Mouse (Mus musculus) forebrain, embryonic 11.5 days (tissue): ENCODE data around the gene Gm12184. TPM values are rescaled to one million over a fixed set of nuclear protein-coding genes. Genes with fewer than 3 reads are reported as not detected.

Source experiments
- ATAC-seq: fragments of 200-750 bp; cut with Nextera tagmentation; replicated peaks from 2 replicates; pipeline ENCODE4 v1.8.0; 2017; ENCODE audit warnings: moderate TSS enrichment; ENCODE audit not compliant: low FRiP score
- DNase-seq: peaks from one replicate; pipeline ENCODE4 v3.0.0-alpha.2; 2017; ENCODE audit warnings: low spot score
- H3K27ac ChIP-seq: fragments of 300-500 bp; sonication (generic); 2 replicates; pipeline ENCODE4 v1.5.1; 2014; ENCODE audit warnings: low read depth, low read length
- H3K27me3 ChIP-seq: fragments of 300-500 bp; sonication (generic); 2 replicates; pipeline ENCODE4 v1.6.1; 2014; ENCODE audit warnings: mild to moderate bottlenecking, low read length, mixed read lengths; ENCODE audit not compliant: control insufficient read depth, insufficient read depth
- H3K36me3 ChIP-seq: fragments of 300-500 bp; sonication (generic); 2 replicates; pipeline ENCODE4 v1.6.1; 2014; ENCODE audit warnings: mild to moderate bottlenecking, low read length, moderate library complexity, mixed read lengths; ENCODE audit not compliant: control insufficient read depth, insufficient read depth
- H3K4me1 ChIP-seq: fragments of 300-500 bp; sonication (generic); replicated peaks from 2 replicates; pipeline ENCODE4 v1.6.1; 2014; ENCODE audit warnings: low read length, mixed read lengths; ENCODE audit not compliant: control insufficient read depth, insufficient read depth
- H3K4me2 ChIP-seq: fragments of 300-500 bp; sonication (generic); 2 replicates; pipeline ENCODE4 v1.6.1; 2014; ENCODE audit warnings: low read depth, mild to moderate bottlenecking, low read length, moderate library complexity, mixed read lengths; ENCODE audit not compliant: severe bottlenecking
- H3K4me3 ChIP-seq: fragments of 300-500 bp; sonication (generic); 2 replicates; pipeline ENCODE4 v1.5.1; 2014; ENCODE audit warnings: low read depth, low read length
- H3K9ac ChIP-seq: fragments of 300-500 bp; sonication (generic); 2 replicates; pipeline ENCODE4 v1.6.1; 2014; ENCODE audit warnings: low read length
- H3K9me3 ChIP-seq: fragments of 300-500 bp; sonication (generic); 2 replicates; pipeline ENCODE4 v1.6.1; 2016; ENCODE audit warnings: low read length, mixed read lengths; ENCODE audit not compliant: control insufficient read depth
- WGBS: fragments of 180-500 bp; shearing (Covaris S2); extraction: QIAGEN DNeasy Blood & Tissue Kit; methylation state at CpG from one replicate; pipeline ENCODE4 v1.1.7; 2014; 5-methylcytosine and 5-hydroxymethylcytosine counted together
- polyA plus RNA-seq: library from polyadenylated mRNA; unstranded; fragments of >200 nt; fragmentation: Nextera tagmentation; extraction: Ambion mirVana; gene quantifications from 2 replicates; pipeline ENCODE4 v1.2.1, GENCODE M21; 2014

Gm12184 gene
- polyA plus RNA-seq, 1 experiment from 2014 or later = 12.7 TPM

DNA sequence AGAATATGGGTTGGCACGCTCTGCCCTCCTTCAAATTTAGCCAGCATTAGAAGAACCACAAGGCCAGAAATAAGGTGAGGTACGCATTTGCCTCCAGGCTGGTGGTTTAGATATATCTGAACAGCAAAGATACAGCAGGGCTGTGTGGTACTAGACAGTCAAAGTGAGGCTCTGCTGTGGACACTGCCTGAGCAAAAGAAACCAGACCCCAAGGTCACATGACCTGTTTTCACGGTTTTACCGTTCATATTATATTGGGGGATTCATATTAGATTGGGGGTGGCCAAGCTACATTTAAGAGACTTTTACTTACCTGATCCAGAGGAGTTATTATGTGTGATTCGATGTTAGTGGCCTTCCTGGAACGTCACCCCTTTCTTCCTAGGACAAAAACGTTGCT is 44.3 kb upstream of the Gm12184 start:
- no peak for DNase-seq
- Histone ChIP-seq H3K4me2 (peak overlapping the region; percentile 65), H3K4me3 (peak overlapping the region; percentile 36), H3K36me3 (no peaks in the 10 kb centered on the region), H3K27ac (no peak overlapping the region), H3K27me3 (no peaks in the 10 kb centered on the region), H3K9me3 (no peaks in the 10 kb centered on the region), H3K4me1 (peaks cover 3% of the 10 kb centered on the region; the same call in 1 of the 2 replicates), H3K9ac (peak overlapping the region; percentile 62)
- WGBS = 36% methylated on average over 7 of the region's 7 CpGs
- ATAC-seq = no peak

DNA sequence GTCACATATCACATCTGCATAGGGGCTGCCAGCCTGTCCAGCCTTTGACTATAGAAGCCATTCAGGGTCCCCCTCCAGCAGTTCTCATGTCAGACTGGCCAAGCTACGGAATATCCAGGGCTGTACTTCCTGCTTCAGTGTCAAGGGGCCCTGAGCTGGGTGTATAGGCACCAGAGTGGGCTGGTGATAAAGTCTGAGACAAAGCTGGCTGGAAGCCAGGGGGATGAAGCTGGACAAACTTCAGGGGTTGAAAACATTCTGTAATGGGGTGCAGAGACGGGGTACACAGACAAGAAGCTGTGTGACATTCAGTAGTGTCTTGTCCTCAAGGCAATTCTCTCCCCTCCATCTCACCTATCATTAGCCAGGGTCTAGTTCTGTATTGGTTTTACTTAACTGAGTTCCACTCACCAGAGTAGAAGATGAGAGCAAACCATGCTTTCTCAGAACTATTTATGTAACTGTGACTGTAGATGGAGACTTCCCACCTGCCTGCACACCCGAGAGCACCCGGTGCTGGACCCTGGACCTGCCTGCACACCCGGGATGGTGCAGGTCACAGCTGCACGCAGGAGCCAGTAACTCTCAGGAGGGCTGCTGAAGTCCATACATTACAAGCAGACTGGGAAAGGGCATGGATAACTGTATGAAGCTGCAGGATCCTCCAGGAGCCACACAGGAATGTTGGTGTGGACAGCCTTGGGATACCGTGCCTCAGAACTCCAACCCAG is 43.1 kb upstream of the Gm12184 start:
- no peak for ATAC-seq
- no peak overlapping the region for H3K4me3 ChIP-seq
- peaks cover 3% of the 10 kb centered on the region; the same call in 1 of the 2 replicates for H3K4me1 ChIP-seq
- 77% methylated on average over 7 of the region's 7 CpGs for WGBS
- no peak overlapping the region for H3K9ac ChIP-seq
- no peak overlapping the region for H3K4me2 ChIP-seq
- DNase-seq = no peak
- H3K27ac ChIP-seq = no peak overlapping the region
- no peaks in the 10 kb centered on the region for H3K27me3 ChIP-seq
- H3K36me3 ChIP-seq = no peaks in the 10 kb centered on the region
- no peaks in the 10 kb centered on the region for H3K9me3 ChIP-seq

DNA sequence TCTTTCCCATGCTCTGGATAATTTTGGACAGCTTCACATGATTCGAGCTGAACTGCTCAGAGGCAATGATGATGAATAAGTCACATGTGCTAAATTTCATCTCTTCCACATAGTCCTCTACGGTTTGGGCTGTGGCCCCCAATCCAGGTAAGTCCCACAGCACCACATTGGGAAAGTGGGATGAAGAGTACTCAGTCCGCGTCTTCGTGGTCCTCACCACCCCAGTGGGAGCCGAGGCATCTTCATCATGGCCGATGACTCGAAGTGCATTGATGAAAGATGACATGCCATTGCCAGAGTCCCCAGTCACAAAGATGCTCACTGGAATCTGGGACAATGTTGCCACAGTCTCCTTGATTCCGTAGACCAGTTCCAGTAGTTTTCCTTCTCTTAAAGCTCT is 40.0 kb upstream of the Gm12184 start:
- no peaks in the 10 kb centered on the region; the same call in 1 of the 2 replicates for H3K4me1 ChIP-seq
- no peaks in the 10 kb centered on the region for H3K27me3 ChIP-seq
- H3K36me3 ChIP-seq = no peaks in the 10 kb centered on the region
- H3K9ac ChIP-seq = no peak overlapping the region
- 91% methylated on average over 9 of the region's 9 CpGs for WGBS
- H3K9me3 ChIP-seq = no peaks in the 10 kb centered on the region
- no peak overlapping the region for H3K27ac ChIP-seq
- no peak overlapping the region for H3K4me2 ChIP-seq
- no peak for ATAC-seq
- no peak for DNase-seq
- H3K4me3 ChIP-seq = no peak overlapping the region

DNA sequence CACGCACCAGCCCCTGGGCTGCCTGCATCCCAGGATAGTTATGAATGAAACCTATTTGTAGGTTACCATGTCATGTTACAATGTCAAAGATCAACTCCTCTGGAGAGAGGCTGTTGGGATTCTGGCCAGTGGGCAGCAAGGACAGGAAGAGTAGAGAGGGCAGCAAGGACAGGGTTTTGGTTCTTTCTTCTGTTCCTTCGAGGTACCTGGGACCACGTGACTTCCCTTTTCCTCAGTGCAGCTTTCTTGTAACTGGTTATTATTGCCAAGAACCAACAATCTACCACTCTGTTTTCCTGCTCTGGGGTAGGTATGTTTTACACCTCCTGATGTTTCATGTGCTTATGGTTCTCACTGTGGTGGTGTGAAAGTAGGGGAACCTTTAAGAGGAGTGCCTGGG is 37.4 kb upstream of the Gm12184 start:
- WGBS = 79% methylated on average over 3 of the region's 3 CpGs
- no peak overlapping the region for H3K4me3 ChIP-seq
- H3K27me3 ChIP-seq = no peaks in the 10 kb centered on the region
- no peaks in the 10 kb centered on the region; the same call in 1 of the 2 replicates for H3K4me1 ChIP-seq
- no peak for DNase-seq
- no peaks in the 10 kb centered on the region for H3K36me3 ChIP-seq
- no peaks in the 10 kb centered on the region for H3K9me3 ChIP-seq
- H3K4me2 ChIP-seq = no peak overlapping the region
- no peak overlapping the region for H3K27ac ChIP-seq
- no peak overlapping the region for H3K9ac ChIP-seq
- ATAC-seq = no peak

DNA sequence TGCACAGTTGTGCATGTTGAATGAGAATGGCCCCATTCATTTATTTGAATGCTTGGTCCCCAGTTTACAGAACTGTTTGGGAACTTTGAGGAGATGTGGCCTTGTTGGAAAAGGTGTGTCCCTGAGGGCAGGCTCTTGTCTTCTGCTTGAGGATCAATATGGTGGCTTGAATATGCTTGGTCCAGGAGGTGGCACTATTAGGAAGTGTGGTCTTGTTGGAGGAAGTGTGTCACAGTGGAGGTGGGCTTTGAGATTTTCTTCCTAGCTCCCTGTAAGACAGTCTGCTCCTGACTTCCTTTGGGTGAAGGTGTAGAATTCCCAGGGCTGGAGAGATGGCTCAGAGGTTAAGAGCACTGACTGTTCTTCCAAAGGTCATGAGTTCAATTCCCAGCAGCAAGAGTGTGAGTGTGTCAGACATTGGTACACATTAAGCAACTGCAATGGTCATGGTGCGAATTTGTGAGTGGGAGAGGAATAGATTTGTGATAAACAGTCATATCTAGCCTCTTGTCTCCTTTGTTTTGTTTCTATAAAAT is 36.4 kb upstream of the Gm12184 start:
- H3K9me3 ChIP-seq = no peaks in the 10 kb centered on the region
- no peaks in the 10 kb centered on the region for H3K36me3 ChIP-seq
- H3K27me3 ChIP-seq = no peaks in the 10 kb centered on the region
- no peak overlapping the region for H3K4me2 ChIP-seq
- no peak overlapping the region for H3K4me3 ChIP-seq
- 88% methylated on average over 1 of the region's 1 CpGs for WGBS
- no peak for DNase-seq
- ATAC-seq = no peak
- H3K4me1 ChIP-seq = no peaks in the 10 kb centered on the region; the same call in 1 of the 2 replicates
- H3K9ac ChIP-seq = no peak overlapping the region
- no peak overlapping the region for H3K27ac ChIP-seq

DNA sequence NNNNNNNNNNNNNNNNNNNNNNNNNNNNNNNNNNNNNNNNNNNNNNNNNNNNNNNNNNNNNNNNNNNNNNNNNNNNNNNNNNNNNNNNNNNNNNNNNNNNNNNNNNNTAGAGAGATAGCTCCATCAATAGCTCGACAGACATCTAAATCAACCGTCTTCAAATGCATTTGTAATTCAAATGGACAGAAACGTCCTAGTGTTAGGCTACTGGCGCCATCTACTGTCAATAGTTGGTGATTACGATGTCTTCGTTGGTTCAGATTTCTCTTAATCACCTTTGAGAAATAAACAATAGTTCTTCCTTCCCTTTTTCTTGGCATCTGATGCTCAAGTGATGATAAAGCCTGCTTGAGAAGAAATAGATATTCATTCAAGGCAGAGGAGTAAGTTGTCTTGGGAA is 32.6 kb upstream of the Gm12184 start:
- DNase-seq (peak; percentile 53), ATAC-seq (no peak)

DNA sequence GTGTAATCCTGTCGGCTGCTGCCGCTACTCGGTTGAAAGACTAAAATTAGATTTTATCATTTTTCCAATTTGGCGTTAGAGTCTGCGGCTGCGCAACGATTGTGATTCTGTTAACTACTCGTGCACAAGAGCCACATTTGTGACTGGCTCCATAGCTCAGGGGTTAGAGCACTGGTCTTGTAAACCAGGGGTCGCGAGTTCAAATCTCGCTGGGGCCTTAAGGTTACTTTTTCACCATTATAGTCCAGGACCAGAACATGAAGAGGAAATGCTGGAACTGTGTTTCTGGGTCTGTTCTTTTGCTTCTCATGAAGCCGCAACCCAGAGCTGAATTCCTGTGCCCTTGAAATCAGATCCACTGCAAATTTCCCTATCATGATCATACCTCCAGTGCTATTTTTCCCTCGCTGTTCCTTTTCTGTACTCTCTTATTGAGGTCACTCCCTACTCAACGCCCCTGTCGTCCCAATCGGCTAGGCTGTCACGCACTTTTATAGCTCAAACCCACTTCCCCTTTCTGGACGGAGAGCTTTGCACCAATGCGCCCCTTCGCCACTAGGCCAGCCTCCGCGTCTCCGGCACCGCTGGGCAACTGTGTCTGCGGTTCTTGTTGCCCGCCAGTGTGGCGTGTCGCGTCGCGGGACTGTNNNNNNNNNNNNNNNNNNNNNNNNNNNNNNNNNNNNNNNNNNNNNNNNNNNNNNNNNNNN is 27.2 kb upstream of the Gm12184 start:
- Histone ChIP-seq H3K27ac (no peak overlapping the region), H3K4me2 (peak overlapping the region; percentile 86), H3K27me3 (0 out of 2 replicates have a peak, but pooled peaks cover 2% of the 10 kb centered on the region), H3K4me3 (peak overlapping the region; percentile 56), H3K9ac (peak overlapping the region; percentile 41; the same call in 1 of the 2 replicates), H3K36me3 (no peaks in the 10 kb centered on the region), H3K9me3 (peaks cover 2% of the 10 kb centered on the region; the same call in 1 of the 2 replicates), H3K4me1 (peaks cover 3% of the 10 kb centered on the region; the same call in 1 of the 2 replicates)
- under 1% methylated on average over 31 of the region's 31 CpGs for WGBS
- ATAC-seq (peak; percentile 75), DNase-seq (peak; percentile 89)

More for the DNA sequence above, 32.6 kb upstream of the Gm12184 start:
- H3K9ac ChIP-seq = no peak overlapping the region
- under 1% methylated on average over 6 of the region's 6 CpGs for WGBS
- no peak overlapping the region for H3K27ac ChIP-seq
- H3K4me2 ChIP-seq = peak overlapping the region; percentile 68; the same call in 1 of the 2 replicates
- peak overlapping the region; percentile 38; the same call in 1 of the 2 replicates for H3K4me3 ChIP-seq
- H3K9me3 ChIP-seq = no peaks in the 10 kb centered on the region
- H3K27me3 ChIP-seq = 0 out of 2 replicates have a peak, but pooled peaks cover 2% of the 10 kb centered on the region
- peaks cover 3% of the 10 kb centered on the region; the same call in 1 of the 2 replicates for H3K4me1 ChIP-seq
- H3K36me3 ChIP-seq = no peaks in the 10 kb centered on the region

DNA sequence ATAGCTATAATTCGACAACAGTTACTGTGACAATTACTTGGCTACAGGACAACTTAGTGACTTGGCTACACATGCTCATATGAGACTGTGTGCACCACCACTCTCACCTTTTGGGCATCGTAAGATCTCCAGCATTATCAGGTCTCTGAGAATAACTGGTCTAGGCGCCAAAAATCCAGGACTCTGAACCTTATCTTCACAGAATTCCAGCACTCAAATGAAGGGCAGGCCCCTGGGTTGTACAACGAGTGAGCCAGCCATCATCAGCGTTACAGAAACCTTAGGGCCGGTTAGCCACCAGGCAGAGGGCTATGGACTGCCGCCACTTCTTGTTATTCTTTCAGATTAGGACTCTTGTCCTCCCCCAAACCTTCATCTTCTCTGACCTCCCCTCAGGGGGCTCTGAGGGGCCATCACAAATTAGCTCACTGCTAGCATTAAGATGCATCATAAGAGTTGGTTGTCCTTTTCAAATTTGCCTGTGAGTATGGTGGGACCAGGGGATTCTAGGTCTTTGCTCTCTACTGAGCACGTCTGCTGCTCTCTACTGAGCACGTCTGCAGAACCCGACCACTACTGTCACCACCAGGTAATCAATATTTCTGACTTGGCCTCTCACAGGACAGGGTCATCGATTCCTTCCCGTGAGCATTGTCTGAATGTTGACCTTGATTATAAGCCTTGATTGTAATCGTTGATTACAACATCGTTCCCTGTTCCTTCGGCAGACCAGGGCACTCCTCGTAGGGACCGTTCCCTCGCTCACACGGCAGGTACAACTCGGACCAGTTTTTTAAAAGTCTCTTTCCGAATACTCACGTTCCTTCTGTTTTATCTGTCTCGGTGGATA is 26.4 kb upstream of the Gm12184 start:
- 9% methylated on average over 23 of the region's 23 CpGs for WGBS
- H3K9ac ChIP-seq = peak overlapping the region; percentile 39; the same call in 1 of the 2 replicates
- H3K27me3 ChIP-seq = 0 out of 2 replicates have a peak, but pooled peaks cover 2% of the 10 kb centered on the region
- H3K4me2 ChIP-seq = peak overlapping the region; percentile 86
- peak overlapping the region; percentile 56 for H3K4me3 ChIP-seq
- peaks cover 2% of the 10 kb centered on the region; the same call in 1 of the 2 replicates for H3K9me3 ChIP-seq
- DNase-seq (no peak), ATAC-seq (no peak)
- H3K36me3 ChIP-seq = no peaks in the 10 kb centered on the region
- H3K27ac ChIP-seq = no peak overlapping the region
- H3K4me1 ChIP-seq = peaks cover 3% of the 10 kb centered on the region; the same call in 1 of the 2 replicates
